Mouse (Mus musculus) MEL (cell line): ENCODE measurements at regions not wholly inside any gene's neighbourhood (a gene's known extent, or its start where the extent isn't known, plus 50 kb on each side); places are given as distances from the start of the nearest gene placed in this dataset.
A peak's percentile ranks its signal among the peaks of the same experiment; 100 is the strongest.

ENCODE experiments used
- DNase-seq: peaks from one replicate; pipeline ENCODE4 v3.0.0; 2011; ENCODE audit warnings: low read depth, low spot score
- H3K27ac ChIP-seq: 2 replicates; pipeline ENCODE4 v1.5.1; 2012; ENCODE audit warnings: low read depth, mild to moderate bottlenecking, control low read depth, low read length, moderate library complexity; ENCODE audit not compliant: control insufficient read depth
- H3K27me3 ChIP-seq, 2 experiments: fragments of 150-350 bp in 1 of 2; sonication (generic) in 1 of 2; 2 replicates each; pipeline ENCODE4 v1.6.1; 2012; ENCODE audit warnings: low read length in 2 of 2, mild to moderate bottlenecking in 2 of 2, improper control_type of control experiment in 1 of 2, moderate library complexity in 1 of 2; ENCODE audit not compliant: insufficient read depth in 2 of 2, control insufficient read depth in 1 of 2
- H3K36me3 ChIP-seq, 2 experiments: 2 replicates each; pipeline ENCODE4 v1.6.1; 2012 to 2014; ENCODE audit warnings: low read length in 2 of 2, improper control_type of control experiment in 1 of 2, inconsistent platforms in 1 of 2, mild to moderate bottlenecking in 1 of 2; ENCODE audit not compliant: insufficient read depth in 2 of 2, control insufficient read depth in 1 of 2
- H3K4me1 ChIP-seq, 2 experiments: fragments of 150-350 bp in 1 of 2; sonication (generic) in 1 of 2; 2 replicates each; pipeline ENCODE4 v1.6.1; 2012; ENCODE audit warnings: low read length in 2 of 2, improper control_type of control experiment in 1 of 2, mild to moderate bottlenecking in 1 of 2; ENCODE audit not compliant: insufficient read depth in 2 of 2, control insufficient read depth in 1 of 2
- H3K4me3 ChIP-seq, 2 experiments: fragments of 150-350 bp in 1 of 2; sonication (generic) in 1 of 2; 2 replicates each; pipeline ENCODE4 v1.5.1; 2012; ENCODE audit warnings: low read depth in 2 of 2, low read length in 2 of 2, mild to moderate bottlenecking in 2 of 2, moderate library complexity in 2 of 2, control low read depth in 1 of 2, improper control_type of control experiment in 1 of 2; ENCODE audit not compliant: control insufficient read depth in 1 of 2, insufficient read depth in 1 of 2
- H3K79me2 ChIP-seq: 2 replicates; pipeline ENCODE4 v1.6.1; 2012; ENCODE audit warnings: mild to moderate bottlenecking, low read length, moderate library complexity; ENCODE audit not compliant: control insufficient read depth, poor library complexity, insufficient read depth
- H3K9ac ChIP-seq: 2 replicates; pipeline ENCODE4 v1.6.1; 2012; ENCODE audit warnings: low read depth, mild to moderate bottlenecking, control low read depth, low read length, moderate library complexity; ENCODE audit not compliant: control insufficient read depth, poor library complexity, severe bottlenecking
- H3K9me3 ChIP-seq: fragments of 150-350 bp; sonication (generic); replicated peaks from 2 replicates; pipeline ENCODE4 v1.6.1; 2012; ENCODE audit warnings: mild to moderate bottlenecking, low read length, improper control_type of control experiment, moderate library complexity; ENCODE audit not compliant: insufficient read depth
- CHD1 ChIP-seq: IDR thresholded peaks from 2 replicates; pipeline ENCODE4 v1.6.1; 2012; ENCODE audit warnings: low read depth, mild to moderate bottlenecking, inconsistent platforms, low read length, improper control_type of control experiment
- ELF1 ChIP-seq: IDR thresholded peaks from 2 replicates; pipeline ENCODE4 v1.6.1; 2014; ENCODE audit warnings: low read depth, mild to moderate bottlenecking, inconsistent platforms, low read length, improper control_type of control experiment, moderate library complexity
- EP300 ChIP-seq, 2 experiments: IDR thresholded peaks; 2 replicates each; pipeline ENCODE4 v1.6.1; 2011; ENCODE audit warnings: improper control_type of control experiment in 2 of 2, low read length in 2 of 2, low read depth in 1 of 2, mild to moderate bottlenecking in 1 of 2
- GABPA ChIP-seq: IDR thresholded peaks from 2 replicates; pipeline ENCODE4 v1.6.1; 2012; ENCODE audit warnings: low read depth, mild to moderate bottlenecking, inconsistent platforms, low read length, improper control_type of control experiment, moderate library complexity
- MAX ChIP-seq: IDR thresholded peaks from 2 replicates; pipeline ENCODE4 v1.6.1; 2011; ENCODE audit warnings: low read length, improper control_type of control experiment
- MYC ChIP-seq: IDR thresholded peaks from 2 replicates; pipeline ENCODE4 v1.6.1; 2011; ENCODE audit warnings: low read depth, mild to moderate bottlenecking, low read length, improper control_type of control experiment, moderate library complexity
- NELFE ChIP-seq: IDR thresholded peaks from 2 replicates; pipeline ENCODE4 v1.6.1; 2011; ENCODE audit warnings: low read depth, low read length, improper control_type of control experiment
- POLR2A ChIP-seq, 2 experiments: IDR thresholded peaks; 2 replicates each; pipeline ENCODE4 v1.6.1; 2011 to 2012; ENCODE audit warnings: low read length in 2 of 2, mild to moderate bottlenecking in 2 of 2, control low read depth in 1 of 2, improper control_type of control experiment in 1 of 2, low read depth in 1 of 2, moderate library complexity in 1 of 2; ENCODE audit not compliant: control insufficient read depth in 1 of 2, insufficient read depth in 1 of 2, poor library complexity in 1 of 2
- USF2 ChIP-seq, 2 experiments: IDR thresholded peaks; 2 replicates each; pipeline ENCODE4 v1.6.1; 2011 to 2012; ENCODE audit warnings: improper control_type of control experiment in 2 of 2, low read length in 2 of 2, borderline replicate concordance in 1 of 2, inconsistent platforms in 1 of 2, low read depth in 1 of 2, mild to moderate bottlenecking in 1 of 2; ENCODE audit not compliant: insufficient read depth in 1 of 2
- ZC3H11A ChIP-seq: IDR thresholded peaks from 2 replicates; pipeline ENCODE4 v1.6.1; 2012; ENCODE audit warnings: low read depth, mild to moderate bottlenecking, inconsistent platforms, low read length, improper control_type of control experiment
- ZNF384 ChIP-seq: IDR thresholded peaks from 2 replicates; pipeline ENCODE4 v1.6.1; 2012; ENCODE audit warnings: low read depth, mild to moderate bottlenecking, inconsistent platforms, low read length, improper control_type of control experiment

- TF ChIP-seq NELFE (no peak), ZNF384 (no peak), POLR2A (IDR thresholded peaks at IDR 0.05; ENCODE audit: control insufficient read depth in 1 of 2, insufficient read depth in 1 of 2, low read depth in 1 of 2, low read length in 2 of 2, poor library complexity in 1 of 2) (no peak), EP300 (IDR thresholded peaks at IDR 0.05; ENCODE audit: low read depth in 1 of 2, low read length in 2 of 2) (no peak), MAX (no peak), CHD1 (no peak), ZC3H11A (no peak), USF2 (IDR thresholded peaks at IDR 0.05; ENCODE audit: borderline replicate concordance in 1 of 2, insufficient read depth in 1 of 2, low read depth in 1 of 2, low read length in 2 of 2) (no peak), MYC (no peak), ELF1 (no peak), GABPA (no peak)
- H3K4me1 ChIP-seq: no peaks in the 10 kb centered on the region
- H3K36me3 ChIP-seq: no peaks in the 10 kb centered on the region
Measured at GRCm38 (mm10) chr12:32768744-32769535, 50.4 kb upstream of the Nampt start.

More at GRCm38 (mm10) chr12:32768744-32769535, 50.4 kb upstream of the Nampt start:
- no peaks in the 10 kb centered on the region for H3K27me3 ChIP-seq
- no peaks in the 10 kb centered on the region for H3K79me2 ChIP-seq
- H3K4me3 ChIP-seq: no peak overlapping the region
- no peaks in the 10 kb centered on the region for H3K9me3 ChIP-seq
- DNase-seq: peak; percentile 11
- no peak overlapping the region for H3K27ac ChIP-seq
- no peak overlapping the region for H3K9ac ChIP-seq
